Mouse (Mus musculus) CH12.LX (cell line): ENCODE data around the gene Gm12830.

Experiments used
- CTCF ChIP-seq, 2 experiments: IDR thresholded peaks in 1 of 2; conservative IDR thresholded peaks in 1 of 2; 2 replicates each; pipeline ENCODE4 v1.5.1; 2011 to 2012; ENCODE audit warnings: low read depth in 2 of 2, low read length in 2 of 2, improper control_type of control experiment in 1 of 2, inconsistent platforms in 1 of 2, mild to moderate bottlenecking in 1 of 2, moderate library complexity in 1 of 2
- ELF1 ChIP-seq: IDR thresholded peaks from 2 replicates; pipeline ENCODE4 v1.6.1; 2014; ENCODE audit warnings: low read depth, mild to moderate bottlenecking, inconsistent platforms, low read length, improper control_type of control experiment
- EP300 ChIP-seq: IDR thresholded peaks from 2 replicates; pipeline ENCODE4 v1.6.1; 2011; ENCODE audit warnings: low read length, improper control_type of control experiment
- ETS1 ChIP-seq: conservative IDR thresholded peaks from 2 replicates; pipeline ENCODE4 v1.6.1; 2012; ENCODE audit warnings: low read depth, mild to moderate bottlenecking, inconsistent platforms, low read length, improper control_type of control experiment, moderate library complexity
- GABPA ChIP-seq: IDR thresholded peaks from 2 replicates; pipeline ENCODE4 v1.6.1; 2012; ENCODE audit warnings: low read depth, low read length, improper control_type of control experiment, inconsistent platforms; ENCODE audit not compliant: insufficient replicate concordance
- KAT2A ChIP-seq: IDR thresholded peaks from 2 replicates; pipeline ENCODE4 v1.6.1; 2012; ENCODE audit warnings: low read length, improper control_type of control experiment, inconsistent platforms; ENCODE audit not compliant: insufficient replicate concordance
- MXI1 ChIP-seq: IDR thresholded peaks from 2 replicates; pipeline ENCODE4 v1.6.1; 2011; ENCODE audit warnings: mild to moderate bottlenecking, low read depth, low read length, improper control_type of control experiment
- POLR2A ChIP-seq: IDR thresholded peaks from 2 replicates; pipeline ENCODE4 v1.6.1; 2011; ENCODE audit warnings: low read depth, mild to moderate bottlenecking, improper control_type of control experiment, low read length
- POLR2AphosphoS2 ChIP-seq: IDR thresholded peaks from 2 replicates; pipeline ENCODE4 v1.6.1; 2011; ENCODE audit warnings: low read depth, low read length, improper control_type of control experiment
- RAD21 ChIP-seq: IDR thresholded peaks from 2 replicates; pipeline ENCODE4 v1.6.1; 2011; ENCODE audit warnings: low read depth, mild to moderate bottlenecking, low read length, improper control_type of control experiment, moderate library complexity
- RCOR1 ChIP-seq: conservative IDR thresholded peaks from 2 replicates; pipeline ENCODE4 v1.6.1; 2012; ENCODE audit warnings: low read depth, mild to moderate bottlenecking, inconsistent platforms, low read length, improper control_type of control experiment
- SIN3A ChIP-seq: IDR thresholded peaks from 2 replicates; pipeline ENCODE4 v1.6.1; 2012; ENCODE audit warnings: low read length, improper control_type of control experiment, inconsistent platforms
- USF2 ChIP-seq: conservative IDR thresholded peaks from 2 replicates; pipeline ENCODE4 v1.6.1; 2011; ENCODE audit warnings: low read depth, low read length, improper control_type of control experiment

DNA sequence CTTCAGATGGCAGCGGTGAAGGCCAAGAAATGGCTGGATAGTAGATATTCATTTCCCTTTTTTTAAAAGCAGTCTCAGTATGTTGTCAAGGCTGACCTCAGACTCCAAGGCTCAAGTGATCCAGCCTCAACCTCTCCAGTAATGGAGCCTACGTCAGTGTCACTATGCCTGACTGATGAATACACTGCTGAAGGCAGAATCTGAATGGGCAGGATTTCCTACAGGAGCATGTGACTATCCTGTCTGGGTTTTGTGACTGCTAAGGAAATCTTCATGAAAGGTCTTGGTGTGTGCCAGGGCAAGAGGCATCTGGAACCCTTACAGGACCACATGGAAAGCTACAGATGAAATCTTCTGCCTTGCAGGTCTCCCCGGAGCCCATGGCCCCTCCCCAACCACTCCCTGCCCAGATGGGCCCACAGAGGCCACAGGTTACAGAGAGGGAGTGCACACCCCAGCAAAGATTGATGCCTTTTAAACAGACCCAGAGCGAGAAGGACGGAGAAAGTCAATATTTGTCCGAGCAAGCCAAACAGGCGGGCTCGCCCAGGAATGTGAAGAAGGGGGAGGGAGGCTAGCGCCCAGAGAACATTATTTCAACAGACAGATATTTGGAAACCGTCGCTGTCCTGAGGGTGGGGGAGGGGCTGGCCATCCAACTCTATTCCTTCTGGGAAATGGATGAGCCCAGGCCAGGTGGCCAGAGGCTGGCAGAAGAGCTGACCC is 48.4 kb downstream of the Gm12830 start:
- TF ChIP-seq USF2 (no peak), POLR2A (no peak), POLR2AphosphoS2 (no peak), CTCF (conservative IDR thresholded peaks at IDR 0.05 in 1 of 2, IDR thresholded peaks at IDR 0.05 in 1 of 2; ENCODE audit: low read depth in 2 of 2, low read length in 2 of 2) (no peak), RAD21 (no peak), MXI1 (no peak), KAT2A (no peak), RCOR1 (no peak), ELF1 (no peak), GABPA (no peak), ETS1 (no peak), EP300 (no peak), SIN3A (no peak)
